Mouse (Mus musculus): ENCODE measurements around the gene Zfp839. TPM values are rescaled to one million over a fixed set of nuclear protein-coding genes. Genes with fewer than 3 reads are reported as not detected.
A peak's percentile ranks its signal among the peaks of the same experiment; 100 is the strongest.

The Zfp839 gene
- 1 to 10 TPM; 8.6 to 8.9 TPM for total RNA-seq (2021)

DNA sequence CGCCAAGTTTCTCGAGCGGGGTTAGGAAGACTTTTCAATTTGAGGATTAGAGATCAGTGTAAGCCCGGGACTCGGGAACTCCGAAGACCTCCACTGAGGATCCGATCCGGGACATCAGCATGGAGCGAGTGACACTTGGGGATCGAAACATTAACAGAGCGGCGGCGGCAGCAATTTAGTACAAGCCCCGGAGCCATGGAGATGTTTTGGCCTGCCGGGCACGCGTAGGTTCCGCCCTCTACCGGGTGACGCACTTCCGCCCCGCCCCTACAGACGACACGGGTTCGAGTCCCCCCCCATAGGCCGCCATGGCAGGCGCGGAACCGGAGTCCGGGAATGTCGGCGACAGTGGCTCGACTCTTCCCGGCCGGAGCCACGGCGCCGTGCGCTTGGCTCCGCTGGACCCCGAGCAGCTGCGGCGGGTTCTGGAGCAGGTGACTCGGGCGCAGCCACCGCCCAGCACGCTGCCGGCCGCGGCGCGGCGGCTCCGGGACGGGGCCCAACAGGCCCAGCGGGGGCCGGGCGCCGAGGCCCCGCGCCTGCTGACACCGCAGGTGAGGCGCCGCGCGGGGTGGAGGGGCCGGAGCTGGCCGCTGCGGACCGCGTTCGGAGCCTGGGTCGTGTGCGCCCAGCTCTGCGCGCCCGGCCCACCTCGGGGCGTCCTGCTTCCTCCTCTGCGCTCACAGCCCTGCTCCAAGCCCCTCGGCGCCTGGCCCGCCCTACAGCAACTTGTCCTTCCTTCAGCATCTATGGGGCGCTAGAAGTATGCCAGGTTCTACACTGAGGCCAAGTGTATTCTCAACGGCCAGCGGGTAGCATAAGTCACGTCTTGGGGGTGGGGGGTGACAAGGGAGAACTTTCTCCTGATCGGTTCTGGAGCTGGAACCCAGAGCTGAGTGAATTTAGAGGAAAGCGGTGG, at the start of gene Zfp839:
TSS of gene Zfp839 (plus strand) at position 244 of the 919 bp plus-strand sequence.
- peak; percentile 84 to 91 for DNase-seq (ENCODE audit: extremely low spot score in 1 of 2, low spot score in 2 of 2)
- intact Hi-C loops (cut with DNase I), result no loop called here

DNA sequence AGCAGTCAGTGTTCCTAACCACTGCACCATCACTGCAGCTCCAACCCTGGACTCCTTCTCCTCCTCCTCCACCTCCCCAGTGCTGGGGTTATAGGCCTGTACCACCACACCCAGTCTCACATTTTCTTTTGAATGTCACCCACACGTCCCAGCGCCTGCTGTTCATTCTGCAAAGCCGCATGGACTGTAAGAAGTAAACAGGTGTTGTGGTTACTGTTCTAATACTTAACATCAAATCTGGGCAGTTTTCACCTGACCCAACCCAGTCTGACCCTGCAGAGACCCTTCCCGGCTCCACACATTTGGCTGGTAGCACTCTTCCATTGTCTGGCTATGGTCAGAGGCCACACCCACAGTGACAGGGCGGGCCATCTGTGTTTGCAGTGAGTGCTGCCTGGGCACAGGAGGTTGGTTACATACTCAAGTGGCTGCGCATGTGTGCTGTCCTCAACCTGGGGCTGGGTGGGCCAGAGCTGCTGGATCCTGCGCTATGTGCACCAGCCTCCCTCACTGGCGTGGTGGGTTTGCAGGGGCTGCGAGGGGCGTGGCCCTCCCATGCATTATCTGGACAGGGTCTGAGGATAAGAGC, 48.1 kb upstream of the Zfp839 start:
- intact Hi-C loops (cut with DNase I), result no loop called here
- no peak for DNase-seq (ENCODE audit: extremely low spot score in 1 of 2, low spot score in 2 of 2)

DNA sequence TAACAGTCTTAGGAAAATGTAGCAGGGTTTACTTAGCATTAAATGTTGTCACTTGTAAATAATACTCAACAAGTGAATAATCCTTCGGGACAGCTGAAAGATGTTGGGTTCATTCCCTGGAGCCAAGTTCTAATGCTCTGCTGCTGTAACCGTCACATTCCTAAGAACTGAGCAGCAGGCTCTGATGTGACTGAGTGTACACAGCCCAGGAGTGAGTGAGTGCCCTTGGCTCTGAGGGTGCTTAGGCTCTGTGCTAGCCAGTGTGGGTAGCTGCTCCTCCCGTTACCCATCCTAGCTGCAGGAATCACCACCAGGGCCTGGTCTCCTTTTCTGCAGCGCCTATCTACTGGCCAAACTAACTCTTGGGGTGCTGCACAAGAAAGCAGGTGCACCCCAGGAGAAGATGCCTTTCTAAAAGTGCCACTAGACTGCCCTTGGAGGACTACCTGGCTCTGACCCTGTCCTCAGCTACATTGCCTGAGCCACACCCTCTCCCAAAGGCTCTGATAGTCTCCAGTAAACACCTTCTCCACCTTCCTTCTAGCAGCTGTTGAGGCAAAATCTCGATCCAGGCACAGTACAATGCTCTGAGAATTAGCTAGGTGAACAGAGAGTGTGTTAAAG, 47.3 kb upstream of the Zfp839 start:
- no peak for DNase-seq (ENCODE audit: extremely low spot score in 1 of 2, low spot score in 2 of 2)
- intact Hi-C loops (cut with DNase I), result no loop called here

GRCm38 (mm10) chr12:110804261-110804660, 45.8 kb upstream of the Zfp839 start:
- DNase-seq (ENCODE audit: extremely low spot score in 1 of 2, low spot score in 2 of 2), result peak in 1 of 2 experiments; percentile 54
- intact Hi-C loops (cut with DNase I), result no loop called here

- intact Hi-C loops (cut with DNase I), result no loop called here
- no peak for DNase-seq (ENCODE audit: extremely low spot score in 1 of 2, low spot score in 2 of 2)
These were observed 43.6 kb upstream of the Zfp839 start for GRCm38 (mm10) chr12:110806301-110806970.

- DNase-seq (ENCODE audit: extremely low spot score in 1 of 2, low spot score in 2 of 2), result no peak
- intact Hi-C loops (cut with DNase I), result no loop called here
These were observed 41.6 kb upstream of the Zfp839 start for GRCm38 (mm10) chr12:110808430-110808829.

- no peak for DNase-seq (ENCODE audit: extremely low spot score in 1 of 2, low spot score in 2 of 2)
- intact Hi-C loops (cut with DNase I), result no loop called here
These were observed 41.2 kb upstream of the Zfp839 start for GRCm38 (mm10) chr12:110808848-110809247.

DNA sequence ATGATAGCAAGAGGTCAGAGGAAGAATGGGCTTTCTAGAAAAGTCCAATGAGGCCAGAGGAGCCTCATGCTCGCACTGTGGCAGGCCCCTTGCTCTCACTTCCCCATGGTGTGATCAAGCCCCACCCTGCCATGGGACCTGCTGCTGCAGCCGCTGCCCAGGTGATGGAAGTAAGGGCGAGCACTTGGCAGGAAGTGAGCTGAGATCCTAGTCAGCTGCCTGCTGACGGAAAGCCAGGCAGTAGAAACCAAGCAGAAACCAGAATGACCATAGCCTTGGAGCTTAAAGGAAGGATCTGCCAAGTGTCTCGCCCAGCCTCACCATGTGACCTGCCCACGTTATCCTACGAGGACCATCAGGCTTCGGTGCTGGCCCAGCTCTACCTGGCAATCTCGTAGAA, 36.9 kb upstream of the Zfp839 start:
- no peak for DNase-seq (ENCODE audit: extremely low spot score in 1 of 2, low spot score in 2 of 2)
- intact Hi-C loops (cut with DNase I), result no loop called here

GRCm38 (mm10) chr12:110813624-110814023, 36.4 kb upstream of the Zfp839 start:
- intact Hi-C loops (cut with DNase I), result no loop called here
- no peak for DNase-seq (ENCODE audit: extremely low spot score in 1 of 2, low spot score in 2 of 2)

DNA sequence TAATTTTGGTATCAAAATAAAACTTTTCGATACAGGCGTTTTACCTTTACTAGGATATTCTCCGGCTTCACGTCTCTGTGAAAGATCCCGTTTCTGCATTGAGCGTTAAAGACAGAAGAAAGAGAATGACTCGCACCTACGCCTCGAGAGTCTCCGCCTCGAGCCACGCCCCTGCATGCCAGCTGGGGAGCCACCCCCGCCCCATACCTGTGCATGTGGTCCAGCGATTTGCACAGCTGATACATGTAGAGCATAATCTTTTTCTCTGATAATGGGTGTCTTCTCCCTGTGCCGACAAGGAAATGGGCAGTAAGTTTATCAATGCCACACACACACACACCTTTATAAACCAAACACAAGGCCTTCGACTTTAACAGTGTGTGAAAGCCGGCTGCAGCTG, 35.1 kb upstream of the Zfp839 start:
- no peak for DNase-seq (ENCODE audit: extremely low spot score in 1 of 2, low spot score in 2 of 2)
- intact Hi-C loops (cut with DNase I), result no loop called here

DNA sequence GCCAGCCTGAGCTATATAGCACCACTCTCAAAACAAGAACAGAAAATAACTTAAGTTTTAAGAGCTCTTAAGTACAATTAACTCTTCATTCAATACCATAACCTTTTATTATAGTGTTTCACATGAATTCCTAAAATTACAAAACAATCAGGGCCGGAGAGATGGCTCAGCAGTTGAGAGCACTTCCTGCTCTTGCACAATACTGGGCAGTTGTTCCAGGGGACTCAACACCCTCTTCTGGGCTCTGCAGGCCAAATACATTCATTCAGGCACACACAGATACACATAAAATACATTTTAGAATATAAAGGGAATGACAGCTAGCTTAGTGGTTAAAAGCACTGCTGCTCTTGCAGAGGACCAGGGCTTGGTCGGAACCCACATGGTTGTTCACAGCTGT, 33.2 kb upstream of the Zfp839 start:
- intact Hi-C loops (cut with DNase I), result no loop called here
- DNase-seq (ENCODE audit: extremely low spot score in 1 of 2, low spot score in 2 of 2), result no peak

- DNase-seq (ENCODE audit: extremely low spot score in 1 of 2, low spot score in 2 of 2), result no peak
- intact Hi-C loops (cut with DNase I), result no loop called here
These were observed 30.7 kb upstream of the Zfp839 start for GRCm38 (mm10) chr12:110819367-110819766.

DNA sequence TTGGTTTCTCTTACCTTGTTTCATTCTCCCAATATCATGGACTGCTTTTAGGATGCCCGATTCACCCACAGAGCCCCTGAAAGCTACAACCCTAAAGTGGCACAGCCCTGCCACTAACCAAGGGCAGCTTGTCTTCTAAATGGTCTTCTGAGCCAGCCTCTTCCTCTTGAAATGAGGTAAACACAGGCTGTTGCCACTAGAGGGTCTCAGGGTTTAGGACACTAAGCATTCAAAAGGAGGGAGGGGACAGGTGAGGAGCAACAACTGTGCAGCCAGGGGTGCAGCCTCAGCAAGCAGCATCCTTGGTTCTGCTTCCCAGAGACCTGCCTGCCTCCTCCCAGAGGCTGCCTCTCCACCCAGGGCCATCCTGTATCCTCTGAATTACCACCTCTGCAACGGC, 28.3 kb upstream of the Zfp839 start:
- DNase-seq (ENCODE audit: extremely low spot score in 1 of 2, low spot score in 2 of 2), result no peak
- intact Hi-C loops (cut with DNase I), result no loop called here

GRCm38 (mm10) chr12:110822366-110822765, 27.7 kb upstream of the Zfp839 start:
- DNase-seq (ENCODE audit: extremely low spot score in 1 of 2, low spot score in 2 of 2), result no peak
- intact Hi-C loops (cut with DNase I), result no loop called here

GRCm38 (mm10) chr12:110828908-110829307, 21.1 kb upstream of the Zfp839 start:
- no peak for DNase-seq (ENCODE audit: extremely low spot score in 1 of 2, low spot score in 2 of 2)
- intact Hi-C loops (cut with DNase I), result no loop called here

DNA sequence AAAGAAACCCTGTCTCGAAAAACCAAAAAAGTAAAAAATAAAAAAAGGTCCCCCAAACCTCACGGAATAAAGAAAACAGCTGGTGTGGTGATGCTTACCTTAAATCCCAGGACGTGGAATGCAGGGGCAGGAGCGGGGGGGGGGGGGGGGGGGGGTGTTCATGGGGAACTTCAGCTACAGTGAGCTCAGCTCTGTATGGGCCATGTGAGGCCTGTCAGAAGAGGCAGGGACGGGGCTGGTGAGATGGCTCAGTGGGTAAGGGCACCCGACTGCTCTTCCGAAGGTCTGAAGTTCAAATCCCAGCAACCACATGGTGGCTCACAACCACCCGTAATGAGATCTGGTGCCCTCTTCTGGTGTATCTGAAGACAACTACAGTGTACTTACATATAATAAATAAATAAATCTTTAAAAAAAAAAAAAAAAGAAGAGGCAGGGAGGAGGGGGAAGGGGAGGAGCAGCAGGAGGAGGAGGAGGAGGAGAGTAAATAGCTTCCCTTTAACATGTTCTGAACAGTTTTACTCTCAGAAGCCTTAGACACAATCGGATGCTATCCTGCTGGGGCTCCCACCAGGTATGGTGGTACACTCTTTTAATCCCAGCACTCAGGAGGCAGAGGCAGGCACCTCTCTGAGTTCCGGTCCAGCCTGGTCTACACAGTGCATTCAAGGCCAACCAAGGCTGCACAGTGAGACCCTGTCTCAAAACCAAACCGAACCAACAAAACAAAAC, 19.6 kb upstream of the Zfp839 start:
- no peak for DNase-seq (ENCODE audit: extremely low spot score in 1 of 2, low spot score in 2 of 2)
- intact Hi-C loops (cut with DNase I), result no loop called here

DNA sequence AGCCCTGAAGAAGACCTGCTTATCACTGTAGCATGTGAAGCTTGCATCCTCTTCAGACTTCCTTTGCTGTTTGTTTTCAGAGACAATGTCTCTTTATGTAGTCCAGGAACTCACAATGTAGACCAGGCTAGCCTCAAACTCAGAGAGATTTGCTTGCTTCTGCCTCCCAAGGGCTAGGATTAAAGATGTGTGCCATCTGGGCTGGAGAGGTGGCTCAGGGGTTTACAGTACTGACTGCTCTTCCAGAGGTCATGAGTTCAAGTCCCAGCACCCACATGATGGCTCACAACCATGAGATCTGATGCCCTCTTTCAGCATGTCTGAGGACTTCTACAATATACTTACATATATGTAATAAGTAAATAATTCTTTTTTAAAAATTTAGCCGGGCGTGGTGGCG, 14.9 kb upstream of the Zfp839 start:
- DNase-seq (ENCODE audit: extremely low spot score in 1 of 2, low spot score in 2 of 2), result no peak
- intact Hi-C loops (cut with DNase I), result no loop called here

DNA sequence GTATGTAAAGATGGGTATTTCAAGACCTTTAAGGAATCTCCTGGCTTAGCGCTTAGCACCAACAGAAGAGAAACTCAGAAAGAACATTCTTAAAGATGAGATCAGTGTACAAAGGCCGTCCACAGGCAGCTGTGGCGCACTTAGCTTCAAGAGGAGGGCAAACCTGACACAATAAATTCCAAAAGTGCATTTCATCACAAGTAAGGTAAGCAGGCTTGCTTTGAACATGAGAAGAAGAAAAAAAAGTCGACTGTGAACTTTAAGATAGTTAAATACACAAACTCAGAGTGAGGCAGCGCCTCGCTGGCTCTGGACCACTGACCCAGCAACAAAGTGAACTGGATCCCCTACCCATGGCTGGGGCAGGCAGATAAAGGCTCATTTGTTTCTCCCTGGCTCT, 13.3 kb upstream of the Zfp839 start:
- no peak for DNase-seq (ENCODE audit: extremely low spot score in 1 of 2, low spot score in 2 of 2)
- intact Hi-C loops (cut with DNase I), result no loop called here
